Mouse (Mus musculus): ENCODE measurements at regions not wholly inside any gene's neighbourhood (a gene's known extent, or its start where the extent isn't known, plus 50 kb on each side); places are given as distances from the start of the nearest gene placed in this dataset.

- DNase-seq (ENCODE audit: extremely low read depth), result no peak
- Histone ChIP-seq H3K4me3 (replicated peaks in 1 of 3; ENCODE audit: low read depth in 2 of 3, low read length in 2 of 3, poor library complexity in 1 of 3) (no peak overlapping the region), H3K27ac (ENCODE audit: insufficient read depth, low read depth) (no peak overlapping the region), H3K4me1 (ENCODE audit: control insufficient read depth in 1 of 2, insufficient read depth in 2 of 2) (no peaks in the 10 kb centered on the region), H3K36me3 (replicated peaks in 1 of 2; ENCODE audit: control insufficient read depth in 1 of 2, insufficient read depth in 1 of 2, low read length in 1 of 2) (no peaks in the 10 kb centered on the region), H3K9me3 (replicated peaks; ENCODE audit: low read length) (no peaks in the 10 kb centered on the region), H3K4me2 (ENCODE audit: insufficient read depth, low read depth, poor library complexity, severe bottlenecking) (no peak overlapping the region), H3K79me2 (replicated peaks; ENCODE audit: control insufficient read depth, extremely low read depth, insufficient read depth, poor library complexity, severe bottlenecking) (no peaks in the 10 kb centered on the region), H3K27me3 (replicated peaks) (no peaks in the 10 kb centered on the region), H3K9ac (ENCODE audit: insufficient read depth, low read depth) (no peak overlapping the region)
- dilution Hi-C loops (cut with MboI; ENCODE audit: extremely low pct_ligation_motif_present, extremely low pct_unique_long_range_greater_than_20kb, low sequenced_read_pairs) (no loop called here), in situ Hi-C loops (cut with MboI; ENCODE audit: low pct_ligation_motif_present, low pct_unique_long_range_greater_than_20kb, low sequenced_read_pairs) (no loop called here)
- TF ChIP-seq CHD2 (IDR thresholded peaks at IDR 0.05; ENCODE audit: low read length), result no peak
- no peak for TF ChIP-seq SIN3A (IDR thresholded peaks at IDR 0.05; ENCODE audit: low read length)
- no peak for TF ChIP-seq JUN (IDR thresholded peaks at IDR 0.05; ENCODE audit: insufficient read depth, low read depth, low read length)
- TF ChIP-seq MYC (IDR thresholded peaks at IDR 0.05; ENCODE audit: low read depth, low read length), result no peak
- TF ChIP-seq HCFC1 (IDR thresholded peaks at IDR 0.05; ENCODE audit: low read depth, low read length), result no peak
- TF ChIP-seq RCOR1 (conservative IDR thresholded peaks at IDR 0.05; ENCODE audit: low read depth, low read length), result no peak
- TF ChIP-seq ZMIZ1 (IDR thresholded peaks at IDR 0.05; ENCODE audit: low read depth, low read length), result no peak
- no peak for TF ChIP-seq MAFK (IDR thresholded peaks at IDR 0.05; ENCODE audit: insufficient replicate concordance, low read length)
- no peak for TF ChIP-seq MAZ (IDR thresholded peaks at IDR 0.05; ENCODE audit: low read depth, low read length)
- no peak for TF ChIP-seq SMC3 (IDR thresholded peaks at IDR 0.05; ENCODE audit: low read depth, low read length)
- no peak for TF ChIP-seq ZC3H11A (IDR thresholded peaks at IDR 0.05; ENCODE audit: low read depth, low read length)
Measured at GRCm38 (mm10) chr14:104193198-104193597, 274.6 kb downstream of the Pou4f1 start.

GRCm38 (mm10) chr14:104175122-104175521 lies 292.7 kb downstream of the Pou4f1 start:
- dilution Hi-C loops (cut with MboI; ENCODE audit: extremely low pct_ligation_motif_present, extremely low pct_unique_long_range_greater_than_20kb, low sequenced_read_pairs), result no loop called here
- DNase-seq (ENCODE audit: extremely low read depth), result no peak
- in situ Hi-C loops (cut with MboI; ENCODE audit: low pct_ligation_motif_present, low pct_unique_long_range_greater_than_20kb, low sequenced_read_pairs), result no loop called here

GRCm38 (mm10) chr14:104146841-104147240 lies 302.6 kb upstream of the Ednrb start:
- dilution Hi-C loops (cut with MboI; ENCODE audit: extremely low pct_ligation_motif_present, extremely low pct_unique_long_range_greater_than_20kb, low sequenced_read_pairs) (no loop called here), in situ Hi-C loops (cut with MboI; ENCODE audit: low pct_ligation_motif_present, low pct_unique_long_range_greater_than_20kb, low sequenced_read_pairs) (no loop called here)

More at GRCm38 (mm10) chr14:104175122-104175521, 292.7 kb downstream of the Pou4f1 start:
- TF ChIP-seq NRF1 (IDR thresholded peaks at IDR 0.05; ENCODE audit: low read depth, low read length) (no peak), MAFK (IDR thresholded peaks at IDR 0.05; ENCODE audit: insufficient replicate concordance, low read length) (peak; percentile 77)
- Histone ChIP-seq H3K36me3 (replicated peaks in 1 of 2; ENCODE audit: control insufficient read depth in 1 of 2, insufficient read depth in 1 of 2, low read length in 1 of 2) (no peaks in the 10 kb centered on the region), H3K4me2 (ENCODE audit: insufficient read depth, low read depth, poor library complexity, severe bottlenecking) (no peak overlapping the region), H3K4me1 (ENCODE audit: control insufficient read depth in 1 of 2, insufficient read depth in 2 of 2) (no peaks in the 10 kb centered on the region), H3K79me2 (replicated peaks; ENCODE audit: control insufficient read depth, extremely low read depth, insufficient read depth, poor library complexity, severe bottlenecking) (no peaks in the 10 kb centered on the region), H3K27ac (ENCODE audit: insufficient read depth, low read depth) (no peak overlapping the region), H3K27me3 (replicated peaks) (no peaks in the 10 kb centered on the region), H3K4me3 (replicated peaks in 1 of 3; ENCODE audit: low read depth in 2 of 3, low read length in 2 of 3, poor library complexity in 1 of 3) (no peak overlapping the region), H3K9me3 (replicated peaks; ENCODE audit: low read length) (no peaks in the 10 kb centered on the region), H3K9ac (ENCODE audit: insufficient read depth, low read depth) (no peak overlapping the region)

More at GRCm38 (mm10) chr14:104146841-104147240, 302.6 kb upstream of the Ednrb start:
- H3K4me2 ChIP-seq (ENCODE audit: insufficient read depth, low read depth, poor library complexity, severe bottlenecking), result no peak overlapping the region
- no peaks in the 10 kb centered on the region for H3K36me3 ChIP-seq (replicated peaks in 1 of 2; ENCODE audit: control insufficient read depth in 1 of 2, insufficient read depth in 1 of 2, low read length in 1 of 2)
- no peak overlapping the region for H3K4me3 ChIP-seq (replicated peaks in 1 of 3; ENCODE audit: low read depth in 2 of 3, low read length in 2 of 3, poor library complexity in 1 of 3)
- no peaks in the 10 kb centered on the region for H3K79me2 ChIP-seq (replicated peaks; ENCODE audit: control insufficient read depth, extremely low read depth, insufficient read depth, poor library complexity, severe bottlenecking)
- H3K9me3 ChIP-seq (replicated peaks; ENCODE audit: low read length), result no peaks in the 10 kb centered on the region
- H3K9ac ChIP-seq (ENCODE audit: insufficient read depth, low read depth), result no peak overlapping the region
- TF ChIP-seq ZC3H11A (IDR thresholded peaks at IDR 0.05; ENCODE audit: low read depth, low read length) (0 out of 2 replicates have a peak, but pooled peaks have one; percentile 9), SIN3A (IDR thresholded peaks at IDR 0.05; ENCODE audit: low read length) (no peak), POLR2A (IDR thresholded peaks at IDR 0.05; ENCODE audit: low read depth, low read length) (no peak), RAD21 (IDR thresholded peaks at IDR 0.05; ENCODE audit: low read depth, low read length) (peak; percentile 70), CTCF (conservative IDR thresholded peaks at IDR 0.05 in 1 of 2, IDR thresholded peaks at IDR 0.05 in 1 of 2; ENCODE audit: low read depth in 2 of 2, low read length in 2 of 2) (peak; percentile 37 to 74; a peak in 3 of 4 replicates), SMC3 (IDR thresholded peaks at IDR 0.05; ENCODE audit: low read depth, low read length) (peak; percentile 73), KAT2A (IDR thresholded peaks at IDR 0.05; ENCODE audit: insufficient replicate concordance, low read length) (no peak), RCOR1 (conservative IDR thresholded peaks at IDR 0.05; ENCODE audit: low read depth, low read length) (no peak)
- DNase-seq (ENCODE audit: extremely low read depth), result peak; percentile 30
- no peaks in the 10 kb centered on the region for H3K27me3 ChIP-seq (replicated peaks)
- H3K27ac ChIP-seq (ENCODE audit: insufficient read depth, low read depth), result no peak overlapping the region
- no peaks in the 10 kb centered on the region for H3K4me1 ChIP-seq (ENCODE audit: control insufficient read depth in 1 of 2, insufficient read depth in 2 of 2)

All from CH12.LX (cell line).